Mouse (Mus musculus): Measurements from ENCODE around the gene Ube4b. TPM values are rescaled to one million over a fixed set of nuclear protein-coding genes. Genes with fewer than 3 reads are reported as not detected.
"Not testable (repeated sequence)": the region's sequence is repeated elsewhere in the genome, so short reads cannot be mapped to it uniquely, and the experiment has no call there.

Ube4b gene
- polyA plus RNA-seq (2014; fragmentation: Nextera tagmentation; extraction: Ambion mirVana) = 61.4 and 68.8 TPM in 2 replicates

GRCm38 (mm10) chr4:149426325-149427199 is at the start of gene Ube4b:
TSS of gene Ube4b (minus strand) at chr4:149426749.
- Histone ChIP-seq H3K4me1 (ENCODE audit: control insufficient read depth, insufficient read depth, low read length) (peaks cover 6% of the 10 kb centered on the region; the same call in 1 of the 2 replicates), H3K4me2 (ENCODE audit: low read depth) (peak within 1 kb of the TSS; percentile 73), H3K36me3 (ENCODE audit: control insufficient read depth, insufficient read depth, low read length) (no peaks in the 10 kb centered on the region), H3K27me3 (ENCODE audit: control insufficient read depth, insufficient read depth, low read length) (no peaks in the 10 kb centered on the region), H3K9me3 (ENCODE audit: control insufficient read depth, low read length) (no peaks in the 10 kb centered on the region), H3K27ac (ENCODE audit: low read depth, low read length) (peak within 1 kb of the TSS; percentile 99), H3K9ac (ENCODE audit: low read length) (peak within 1 kb of the TSS; percentile 88), H3K4me3 (ENCODE audit: low read depth, low read length) (peak within 1 kb of the TSS; percentile 85)
- WGBS = under 1% methylated on average over 47 of the region's 50 CpGs
- ATAC-seq (ENCODE audit: insufficient read depth, low FRiP score, low TSS enrichment) = peak; percentile 96
- peak; percentile 100 for DNase-seq (ENCODE audit: low spot score)

- Histone ChIP-seq H3K4me3 (ENCODE audit: low read depth, low read length) (no peak overlapping the region), H3K36me3 (ENCODE audit: control insufficient read depth, insufficient read depth, low read length) (peaks cover 5% of the 10 kb centered on the region), H3K4me2 (ENCODE audit: low read depth) (no peak overlapping the region), H3K27me3 (ENCODE audit: control insufficient read depth, insufficient read depth, low read length) (no peaks in the 10 kb centered on the region), H3K4me1 (ENCODE audit: control insufficient read depth, insufficient read depth, low read length) (no peaks in the 10 kb centered on the region), H3K9ac (ENCODE audit: low read length) (no peak overlapping the region), H3K9me3 (ENCODE audit: control insufficient read depth, low read length) (no peaks in the 10 kb centered on the region), H3K27ac (ENCODE audit: low read depth, low read length) (no peak overlapping the region)
- no peak for DNase-seq (ENCODE audit: low spot score)
- no peak for ATAC-seq (ENCODE audit: insufficient read depth, low FRiP score, low TSS enrichment)
- 81% methylated on average over 7 of the region's 7 CpGs for WGBS
These were observed 48.5 kb upstream of the Ube4b start for GRCm38 (mm10) chr4:149475096-149475495.

- 94% methylated on average over 3 of the region's 3 CpGs for WGBS
- H3K36me3 ChIP-seq (ENCODE audit: control insufficient read depth, insufficient read depth, low read length) = peaks cover 5% of the 10 kb centered on the region
- DNase-seq (ENCODE audit: low spot score) = no peak
- no peak for ATAC-seq (ENCODE audit: insufficient read depth, low FRiP score, low TSS enrichment)
- no peaks in the 10 kb centered on the region for H3K4me1 ChIP-seq (ENCODE audit: control insufficient read depth, insufficient read depth, low read length)
- H3K4me3 ChIP-seq (ENCODE audit: low read depth, low read length) = no peak overlapping the region
- H3K9ac ChIP-seq (ENCODE audit: low read length) = no peak overlapping the region
- no peaks in the 10 kb centered on the region for H3K9me3 ChIP-seq (ENCODE audit: control insufficient read depth, low read length)
- no peak overlapping the region for H3K27ac ChIP-seq (ENCODE audit: low read depth, low read length)
- H3K27me3 ChIP-seq (ENCODE audit: control insufficient read depth, insufficient read depth, low read length) = no peaks in the 10 kb centered on the region
- H3K4me2 ChIP-seq (ENCODE audit: low read depth) = no peak overlapping the region
These were observed 43.0 kb upstream of the Ube4b start for GRCm38 (mm10) chr4:149469557-149469956.

GRCm38 (mm10) chr4:149463435-149463950 is 36.9 kb upstream of the Ube4b start:
- WGBS = 78% methylated on average over 6 of the region's 6 CpGs
- no peak overlapping the region for H3K27ac ChIP-seq (ENCODE audit: low read depth, low read length)
- DNase-seq (ENCODE audit: low spot score) = no peak

GRCm38 (mm10) chr4:149462305-149462971 is 35.9 kb upstream of the Ube4b start:
- Histone ChIP-seq H3K4me2 (ENCODE audit: low read depth) (no peak overlapping the region), H3K4me3 (ENCODE audit: low read depth, low read length) (no peak overlapping the region), H3K27ac (ENCODE audit: low read depth, low read length) (no peak overlapping the region), H3K4me1 (ENCODE audit: control insufficient read depth, insufficient read depth, low read length) (no peaks in the 10 kb centered on the region), H3K27me3 (ENCODE audit: control insufficient read depth, insufficient read depth, low read length) (no peaks in the 10 kb centered on the region), H3K9me3 (ENCODE audit: control insufficient read depth, low read length) (no peaks in the 10 kb centered on the region), H3K9ac (ENCODE audit: low read length) (no peak overlapping the region), H3K36me3 (ENCODE audit: control insufficient read depth, insufficient read depth, low read length) (no peaks in the 10 kb centered on the region)
- WGBS = 86% methylated on average over 6 of the region's 6 CpGs
- DNase-seq (ENCODE audit: low spot score) (no peak), ATAC-seq (ENCODE audit: insufficient read depth, low FRiP score, low TSS enrichment) (no peak)

More at GRCm38 (mm10) chr4:149463435-149463950, 36.9 kb upstream of the Ube4b start:
- Histone ChIP-seq H3K4me2 (ENCODE audit: low read depth) (no peak overlapping the region), H3K36me3 (ENCODE audit: control insufficient read depth, insufficient read depth, low read length) (no peaks in the 10 kb centered on the region), H3K9ac (ENCODE audit: low read length) (no peak overlapping the region), H3K4me3 (ENCODE audit: low read depth, low read length) (no peak overlapping the region), H3K9me3 (ENCODE audit: control insufficient read depth, low read length) (no peaks in the 10 kb centered on the region), H3K27me3 (ENCODE audit: control insufficient read depth, insufficient read depth, low read length) (no peaks in the 10 kb centered on the region), H3K4me1 (ENCODE audit: control insufficient read depth, insufficient read depth, low read length) (no peaks in the 10 kb centered on the region)
- ATAC-seq (ENCODE audit: insufficient read depth, low FRiP score, low TSS enrichment) = no peak

- ATAC-seq (ENCODE audit: insufficient read depth, low FRiP score, low TSS enrichment) (no peak), DNase-seq (ENCODE audit: low spot score) (no peak)
- Histone ChIP-seq H3K9ac (ENCODE audit: low read length) (no peak overlapping the region), H3K4me1 (ENCODE audit: control insufficient read depth, insufficient read depth, low read length) (no peaks in the 10 kb centered on the region), H3K27ac (ENCODE audit: low read depth, low read length) (no peak overlapping the region), H3K27me3 (ENCODE audit: control insufficient read depth, insufficient read depth, low read length) (no peaks in the 10 kb centered on the region), H3K4me3 (ENCODE audit: low read depth, low read length) (no peak overlapping the region), H3K9me3 (ENCODE audit: control insufficient read depth, low read length) (no peaks in the 10 kb centered on the region), H3K4me2 (ENCODE audit: low read depth) (no peak overlapping the region), H3K36me3 (ENCODE audit: control insufficient read depth, insufficient read depth, low read length) (no peaks in the 10 kb centered on the region)
- WGBS = 61% methylated on average over 6 of the region's 7 CpGs
These were observed 35.2 kb upstream of the Ube4b start for GRCm38 (mm10) chr4:149461579-149462304.

- H3K4me3 ChIP-seq (ENCODE audit: low read depth, low read length); DNase-seq (ENCODE audit: low spot score); H3K4me2 ChIP-seq (ENCODE audit: low read depth); H3K9me3 ChIP-seq (ENCODE audit: control insufficient read depth, low read length); ATAC-seq (ENCODE audit: insufficient read depth, low FRiP score, low TSS enrichment); H3K27me3 ChIP-seq (ENCODE audit: control insufficient read depth, insufficient read depth, low read length); H3K36me3 ChIP-seq (ENCODE audit: control insufficient read depth, insufficient read depth, low read length); H3K27ac ChIP-seq (ENCODE audit: low read depth, low read length); H3K9ac ChIP-seq (ENCODE audit: low read length); H3K4me1 ChIP-seq (ENCODE audit: control insufficient read depth, insufficient read depth, low read length): not testable (repeated sequence)
- WGBS = 91% methylated on average over 2 of the region's 2 CpGs
These were observed 33.9 kb upstream of the Ube4b start for GRCm38 (mm10) chr4:149460475-149460874.

- Histone ChIP-seq H3K9ac (ENCODE audit: low read length) (no peak overlapping the region), H3K4me1 (ENCODE audit: control insufficient read depth, insufficient read depth, low read length) (no peaks in the 10 kb centered on the region), H3K36me3 (ENCODE audit: control insufficient read depth, insufficient read depth, low read length) (no peaks in the 10 kb centered on the region), H3K27ac (ENCODE audit: low read depth, low read length) (no peak overlapping the region), H3K4me2 (ENCODE audit: low read depth) (no peak overlapping the region), H3K9me3 (ENCODE audit: control insufficient read depth, low read length) (no peaks in the 10 kb centered on the region), H3K27me3 (ENCODE audit: control insufficient read depth, insufficient read depth, low read length) (no peaks in the 10 kb centered on the region), H3K4me3 (ENCODE audit: low read depth, low read length) (no peak overlapping the region)
- DNase-seq (ENCODE audit: low spot score) (no peak), ATAC-seq (ENCODE audit: insufficient read depth, low FRiP score, low TSS enrichment) (no peak)
- WGBS = 76% methylated on average over 1 of the region's 1 CpGs
These were observed 32.9 kb upstream of the Ube4b start for GRCm38 (mm10) chr4:149459425-149459824.

All from neural tube, embryonic 11.5 days (tissue).